Mouse (Mus musculus) monocyte, adult 2 months (primary cell): Measurements from ENCODE around the gene Ccnk.

Source experiments
- DNase-seq, 2 experiments: peaks; one replicate each; pipeline ENCODE4 v3.0.0; 2022; ENCODE audit warnings: low spot score in 2 of 2, low read depth in 1 of 2

Ccnk gene

GRCm38 (mm10) chr12:108179321-108180266 lies at the start of gene Ccnk:
Gene Ccnk (plus strand): TSS chr12:108179579.
- DNase-seq: peak; percentile 98

- no peak for DNase-seq
Observed at GRCm38 (mm10) chr12:108132450-108133070, 46.8 kb upstream of the Ccnk start.

DNA sequence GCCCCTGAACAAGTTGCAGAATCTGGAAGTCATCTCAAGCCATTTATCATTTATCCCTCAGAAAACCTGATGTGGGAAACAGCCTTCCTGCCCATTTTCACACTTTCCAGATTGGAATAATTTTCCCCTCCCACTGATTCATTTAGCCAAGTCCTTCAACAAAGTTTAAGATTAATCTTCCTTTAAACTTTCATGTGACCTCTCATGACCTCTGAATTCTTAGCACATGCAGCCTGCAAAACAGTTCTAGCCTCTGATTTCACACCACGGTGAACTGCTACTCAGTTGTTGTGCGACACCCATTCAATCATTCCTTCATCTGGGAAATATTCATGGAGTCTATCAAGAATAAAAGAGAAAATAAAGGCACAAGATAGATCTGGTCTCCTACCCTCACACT lies 46.2 kb upstream of the Ccnk start:
- no peak for DNase-seq

GRCm38 (mm10) chr12:108135610-108136208 lies 43.7 kb upstream of the Ccnk start:
- no peak for DNase-seq

GRCm38 (mm10) chr12:108143624-108144498 lies 35.5 kb upstream of the Ccnk start:
- DNase-seq: no peak

- DNase-seq: no peak
Observed at GRCm38 (mm10) chr12:108145198-108145597, 34.2 kb upstream of the Ccnk start.

DNA sequence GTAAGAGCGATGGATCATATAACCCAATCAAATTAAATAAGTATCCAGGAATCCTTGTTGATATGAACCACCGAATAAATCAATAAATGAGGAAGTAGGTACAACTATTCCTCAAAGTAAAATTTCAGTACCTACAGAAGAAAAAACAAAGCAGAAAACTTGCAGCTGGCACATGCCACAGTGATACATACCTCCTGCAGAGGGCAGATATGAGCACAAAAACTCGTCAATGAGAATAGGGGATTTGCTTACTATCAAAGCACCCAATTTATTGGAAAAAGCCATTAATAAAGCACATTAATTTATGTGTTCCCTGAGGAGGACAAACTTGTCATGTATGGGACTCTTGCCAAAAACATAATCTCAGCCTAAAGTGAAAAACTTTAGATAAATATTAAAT lies 29.6 kb upstream of the Ccnk start:
- no peak for DNase-seq

- no peak for DNase-seq
Observed at GRCm38 (mm10) chr12:108152743-108153142, 26.6 kb upstream of the Ccnk start.

- no peak for DNase-seq
Observed at GRCm38 (mm10) chr12:108159863-108160262, 19.5 kb upstream of the Ccnk start.

- no peak for DNase-seq
Observed at GRCm38 (mm10) chr12:108162036-108162435, 17.3 kb upstream of the Ccnk start.

DNA sequence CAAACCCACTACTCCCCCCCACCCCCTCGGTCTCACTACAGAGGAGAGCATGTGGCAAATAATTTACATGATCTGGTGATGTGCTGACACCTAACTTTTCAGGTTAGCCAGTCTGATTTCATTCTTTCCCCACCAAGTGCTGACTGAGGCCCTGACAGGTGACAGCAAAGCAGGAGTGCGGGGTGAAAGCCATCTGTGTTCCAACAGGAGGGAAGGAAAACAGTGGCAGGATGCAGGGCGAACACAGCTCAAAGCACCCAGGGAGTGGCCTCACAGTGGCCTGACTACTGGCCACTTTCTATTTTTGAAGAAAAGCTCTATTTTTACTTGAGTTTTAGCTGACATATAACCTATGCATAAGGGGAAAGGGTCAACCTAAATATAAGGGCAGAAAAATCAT lies 15.7 kb upstream of the Ccnk start:
- no peak for DNase-seq

GRCm38 (mm10) chr12:108168909-108169308 lies 10.5 kb upstream of the Ccnk start:
- no peak for DNase-seq

GRCm38 (mm10) chr12:108170467-108170866 lies 8.9 kb upstream of the Ccnk start:
- DNase-seq: no peak

GRCm38 (mm10) chr12:108171336-108171735 lies 8.0 kb upstream of the Ccnk start:
- DNase-seq: no peak

- no peak for DNase-seq
Observed at GRCm38 (mm10) chr12:108172639-108173038, 6.7 kb upstream of the Ccnk start.

DNA sequence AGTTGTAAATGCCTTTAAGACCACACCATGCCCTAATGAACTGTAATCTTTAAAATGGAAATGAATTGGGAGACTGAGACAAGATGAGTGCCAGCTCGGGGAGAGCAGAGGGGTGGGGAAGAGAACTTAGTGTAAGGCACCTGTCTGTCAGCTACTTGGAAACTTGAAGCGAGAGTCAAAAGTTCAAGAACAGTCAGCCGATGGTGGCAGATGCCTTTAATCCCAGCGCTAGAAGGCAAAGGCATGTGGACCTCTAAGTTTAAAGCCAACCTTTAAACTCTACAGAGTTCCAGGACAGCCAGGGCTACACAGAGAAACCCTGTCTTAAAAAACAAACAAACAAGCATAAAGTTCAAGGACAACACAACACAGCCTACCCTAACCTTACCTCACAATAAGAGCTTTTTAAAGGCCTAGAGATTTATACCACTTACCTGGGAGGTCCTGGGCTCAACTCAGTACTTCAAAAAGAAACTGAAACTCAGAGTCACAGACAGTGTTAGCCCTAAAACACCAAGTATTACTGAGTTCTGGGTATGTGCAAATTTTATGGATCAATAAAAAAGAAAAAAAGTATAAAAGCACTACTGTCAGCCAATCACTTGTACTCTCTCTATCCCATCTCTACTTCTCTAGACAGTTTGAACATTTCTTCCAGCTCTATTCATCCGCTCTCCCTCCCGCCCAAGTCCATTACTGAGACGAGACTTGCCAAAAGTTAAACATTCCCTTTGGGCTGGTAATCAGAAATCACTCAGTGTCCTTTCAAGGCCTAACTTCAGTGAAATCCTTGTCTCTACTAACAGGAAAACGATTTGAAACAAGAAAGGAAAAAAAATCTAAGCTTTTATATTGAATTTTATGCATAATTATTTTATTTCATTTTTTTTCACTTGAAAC lies 4.5 kb upstream of the Ccnk start:
- no peak for DNase-seq

DNA sequence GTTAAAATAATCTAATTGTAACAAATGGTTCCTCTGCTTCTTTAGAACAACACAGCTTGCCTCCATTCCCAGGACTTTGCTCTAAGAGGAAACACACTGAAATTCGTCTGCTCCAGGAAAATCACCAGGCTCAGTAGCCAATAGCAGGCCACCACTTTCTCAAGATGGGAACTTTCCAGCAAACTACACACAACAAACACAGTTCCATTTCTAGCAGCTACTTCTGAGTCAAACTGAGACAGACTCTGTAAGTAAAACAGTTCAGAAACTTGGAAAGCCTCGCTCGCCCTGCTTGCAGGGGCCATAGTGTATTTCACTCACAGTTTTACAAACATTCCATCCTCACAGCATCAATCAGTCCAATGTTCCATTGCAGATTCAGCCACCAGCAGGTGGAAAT lies 3.0 kb upstream of the Ccnk start:
- DNase-seq: no peak

GRCm38 (mm10) chr12:108178331-108179245 lies 791 bp upstream of the Ccnk start:
- peak; percentile 4 to 8 for DNase-seq

GRCm38 (mm10) chr12:108179246-108179320 lies 296 bp upstream of the Ccnk start, which contains the start of gene Setd3:
Gene Setd3 (minus strand): TSS chr12:108179314.
- DNase-seq: no peak

GRCm38 (mm10) chr12:108181716-108182115 lies 2.3 kb downstream of the Ccnk start:
- no peak for DNase-seq
